Comparison of ENCODE assay signal across 8 mouse cellular contexts in the genomic region with DNA sequence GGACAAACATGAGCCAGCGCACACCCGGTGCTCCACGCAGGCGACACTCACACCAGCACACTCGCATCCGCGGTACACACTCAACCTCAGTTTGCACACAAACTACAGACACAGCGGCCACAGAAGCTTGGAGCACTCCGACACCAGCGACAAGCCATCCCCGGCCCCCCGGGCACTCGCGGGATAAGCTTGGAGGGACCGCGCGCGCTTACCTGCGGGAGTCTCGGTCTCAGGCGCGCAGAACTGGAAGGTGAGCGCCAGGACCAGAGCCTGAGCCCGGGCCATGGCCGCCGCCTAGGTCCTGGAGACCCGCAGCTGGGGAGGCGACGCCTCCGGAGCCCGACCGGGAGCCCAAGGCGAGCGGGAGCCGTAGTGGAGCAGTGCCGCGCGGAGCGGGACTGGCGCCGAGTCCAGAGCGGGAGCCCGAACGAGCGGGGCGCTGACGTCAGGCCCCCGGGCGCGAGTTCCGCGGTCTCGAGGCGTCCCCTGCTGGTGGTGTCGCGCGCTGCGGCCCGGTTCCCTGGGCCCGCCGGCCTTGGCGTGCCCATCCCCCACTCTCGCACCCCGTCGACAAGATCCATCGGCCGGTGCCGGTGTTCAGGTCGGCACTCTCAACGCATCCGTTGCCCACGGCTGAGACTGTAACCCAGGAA. TPM values are rescaled to one million over a fixed set of nuclear protein-coding genes. Genes with fewer than 3 reads are reported as not detected.
DNase-seq lines count a peak whose midpoint lies in the region; ATAC-seq and TF ChIP-seq lines count a peak whose summit lies in the region.

Gene Ptpru, minus strand, starts transcription at position 417 of the 653 bp plus-strand sequence.

- DNase-seq in Patski (ENCODE audit: low read depth, low spot score): no peak
- peak; percentile 96 to 97 for DNase-seq in cerebellum, postnatal 36 days
- peak; percentile 96 for DNase-seq in gastrocnemius, postnatal 10 days
- peak; percentile 85 for DNase-seq in induced T-regulatory cell, adult 2 months (ENCODE audit: low read depth)
- DNase-seq in left cerebral cortex, adult 9 months (ENCODE audit: low spot score in 2 of 2): peak; percentile 32 to 89
- peak; percentile 85 to 93 for DNase-seq in right cerebral cortex, postnatal 10 days (ENCODE audit: low spot score in 2 of 2)
- peak; percentile 98 for DNase-seq in urinary bladder, postnatal 25 days (ENCODE audit: low spot score)

- peak; percentile 84 for ATAC-seq in Patski
- ATAC-seq in megakaryocyte progenitor cell, adult 5-6 weeks (replicated peaks; ENCODE audit: poor library complexity): peak; percentile 82

- TF ChIP-seq CTCF in Patski (IDR thresholded peaks at IDR 0.05): no peak

- POLR2A ChIA-PET in Patski (lab: Charles Lee): interaction anchor here (0.9 kb wide), 1 partner anchor 481 kb away, joined by 4 read pairs; no protein-coding TSS in a partner anchor

- H3K27me3 ChIP-seq in Patski: peaks cover 20% of the 10 kb centered on the region

- CTCF ChIA-PET in Patski (lab: Charles Lee): interaction anchor here (1.6 kb wide), 1 partner anchor 22 kb away, joined by 3 read pairs; no protein-coding TSS in a partner anchor

- in situ Hi-C loops in Patski (cut with MboI; ENCODE audit: low pct_unique_long_range_greater_than_20kb): loop anchor here (5.0 to 25.0 kb wide), 5 partner anchors 116 to 1051 kb away; partner anchors contain the start of gene Sdc3

RNA-seq across cellular contexts. Expression of gene Ptpru, which starts in this region (rescaled TPM):
- 0.63 TPM for polyA plus RNA-seq in Patski (2021)
- total RNA-seq in gastrocnemius, postnatal 10 days (2021): 1 to 10 TPM; 1.3 to 1.8 TPM
- 11.2 and 16.7 TPM in 2 replicates for total RNA-seq in megakaryocyte progenitor cell, adult 5-6 weeks (2015)
- total RNA-seq in megakaryocyte progenitor cell, adult 5-6 weeks (2017): 3.4 and 4.0 TPM in 2 replicates

Comparison
In these comparisons a context has a peak if more than half of its experiments do, and no peak if none do; other contexts are left out.
1. Peak in ATAC-seq in Patski; RNA of the gene not detected or under 1 TPM.